Mouse (Mus musculus) spleen, adult 18-20 months (tissue): ENCODE measurements at regions not wholly inside any gene's neighbourhood (a gene's known extent, or its start where the extent isn't known, plus 50 kb on each side); places are given as distances from the start of the nearest gene placed in this dataset.
"Not testable (repeated sequence)": the region's sequence is repeated elsewhere in the genome, so short reads cannot be mapped to it uniquely, and the experiment has no call there.

Experiments used
- DNase-seq, 2 experiments: peaks; one replicate each; pipeline ENCODE4 v3.0.0; 2022; ENCODE audit warnings: mixed read lengths in 2 of 2

GRCm38 (mm10) chr7:113010150-113010549 lies 56.4 kb downstream of the Rassf10 start:
- DNase-seq: no peak

- DNase-seq: no peak
These were observed 63.5 kb downstream of the Rassf10 start for GRCm38 (mm10) chr7:113017092-113017755.

GRCm38 (mm10) chr7:113021412-113021811 lies 67.7 kb downstream of the Rassf10 start:
- no peak for DNase-seq

GRCm38 (mm10) chr7:113022516-113022915 lies 68.8 kb downstream of the Rassf10 start:
- no peak for DNase-seq

- no peak for DNase-seq
These were observed 72.0 kb downstream of the Rassf10 start for GRCm38 (mm10) chr7:113025758-113026157.

GRCm38 (mm10) chr7:113026290-113027075 lies 72.7 kb downstream of the Rassf10 start:
- DNase-seq: no peak

- DNase-seq: no peak
These were observed 73.5 kb downstream of the Rassf10 start for GRCm38 (mm10) chr7:113027125-113027801.

GRCm38 (mm10) chr7:113030053-113030752 lies 76.4 kb downstream of the Rassf10 start:
- DNase-seq: no peak

- no peak for DNase-seq
These were observed 82.0 kb downstream of the Rassf10 start for GRCm38 (mm10) chr7:113035751-113036150.

- no peak for DNase-seq
These were observed 84.3 kb downstream of the Rassf10 start for GRCm38 (mm10) chr7:113037825-113038613.

- DNase-seq: no peak
These were observed 85.3 kb downstream of the Rassf10 start for GRCm38 (mm10) chr7:113038906-113039671.

GRCm38 (mm10) chr7:113045613-113046159 lies 91.9 kb downstream of the Rassf10 start:
- DNase-seq: not testable (repeated sequence)

GRCm38 (mm10) chr7:113046406-113046805 lies 92.6 kb downstream of the Rassf10 start:
- DNase-seq: no peak

GRCm38 (mm10) chr7:113047583-113047982 lies 93.8 kb downstream of the Rassf10 start:
- no peak for DNase-seq

- DNase-seq: no peak
These were observed 94.5 kb downstream of the Rassf10 start for GRCm38 (mm10) chr7:113048097-113048795.

- no peak for DNase-seq
These were observed 95.7 kb downstream of the Rassf10 start for GRCm38 (mm10) chr7:113049440-113049839.

- no peak for DNase-seq
These were observed 99.2 kb downstream of the Rassf10 start for GRCm38 (mm10) chr7:113052952-113053351.

- no peak for DNase-seq
These were observed 102.7 kb downstream of the Rassf10 start for GRCm38 (mm10) chr7:113056421-113056820.

- no peak for DNase-seq
These were observed 105.6 kb downstream of the Rassf10 start for GRCm38 (mm10) chr7:113059211-113059966.

GRCm38 (mm10) chr7:113059967-113060284 lies 106.2 kb downstream of the Rassf10 start:
- DNase-seq: no peak
